ENCODE assay signal across 11 mouse cellular contexts in the genomic region with DNA sequence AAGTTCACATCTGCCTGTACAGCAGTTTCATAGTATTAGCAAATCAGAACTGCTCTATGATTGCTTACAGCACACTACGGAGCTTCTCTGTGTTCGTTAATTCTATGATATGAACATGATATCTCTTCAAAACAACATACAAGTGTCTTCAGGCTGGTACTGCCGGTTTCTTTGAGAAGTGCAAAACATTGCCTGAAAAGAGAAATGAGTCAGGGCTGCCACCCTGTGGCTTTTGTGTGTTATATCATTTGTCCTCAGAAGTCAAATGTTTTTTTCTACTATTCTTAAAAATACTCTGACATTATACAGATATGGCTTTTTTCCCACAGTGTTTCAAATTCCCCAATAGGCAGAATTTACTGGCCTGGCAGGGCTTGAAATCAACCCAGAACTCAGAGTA. TPM values are rescaled to one million over a fixed set of nuclear protein-coding genes. Genes with fewer than 3 reads are reported as not detected.
DNase-seq lines count a peak whose midpoint lies in the region; ATAC-seq and TF ChIP-seq lines count a peak whose summit lies in the region.
"Had no signal": no experiment of that assay in that cellular context is flagged by ENCODE, and none has a peak within 500 bp of the region (broad histone marks: within the 10 kb centered on the region; RNA-seq: fewer than 3 reads in every experiment).

No protein-coding gene starts in this region.

- TF ChIP-seq CTCF in heart, postnatal 0 days (IDR thresholded peaks at IDR 0.05; ENCODE audit: low read depth), result peak; percentile 36; the same call in 1 of the 2 replicates
- peak; percentile 62 for TF ChIP-seq CTCF in lung, postnatal 0 days (IDR thresholded peaks at IDR 0.05)

- DNase-seq in heart, postnatal 0 days (ENCODE audit: low spot score), result no peak
- no peak for DNase-seq in heart, postnatal 4 days
- no peak for DNase-seq in lung, postnatal 0 days (ENCODE audit: low spot score)
- no peak for DNase-seq in lung, postnatal 4 days
- peak; percentile 65 for DNase-seq in brain, adult 2 months (ENCODE audit: low read depth, low spot score)
- DNase-seq in mesoderm, embryonic 11.5 days (ENCODE audit: low read depth, low spot score), result peak; percentile 12
- DNase-seq in layer of hippocampus, adult 9-11 months, result no peak
- no peak for DNase-seq in thymus, postnatal 25 days
- DNase-seq: kidney, postnatal 25 days; thymus, postnatal 4 days had no signal

- no peak for TF ChIP-seq EP300 in heart, postnatal 0 days (IDR thresholded peaks at IDR 0.05; ENCODE audit: low read depth)
- TF ChIP-seq EP300 in lung, postnatal 0 days (IDR thresholded peaks at IDR 0.05), result no peak

- 29% methylated on average over 3 of the region's 3 CpGs for WGBS in heart, postnatal 0 days
- WGBS in lung, postnatal 0 days, result 41% methylated on average over 3 of the region's 3 CpGs

- no peaks in the 10 kb centered on the region for H3K27me3 ChIP-seq in heart, postnatal 0 days (ENCODE audit: control insufficient read depth, insufficient read depth, low read length)
- H3K27me3 ChIP-seq in lung, postnatal 0 days (replicated peaks; ENCODE audit: insufficient read depth, low read length), result no peaks in the 10 kb centered on the region

- ATAC-seq in heart, postnatal 0 days (ENCODE audit: insufficient read depth, low read depth), result no peak
- ATAC-seq in lung, postnatal 0 days, result no peak

- no peak overlapping the region for H3K4me2 ChIP-seq in heart, postnatal 0 days (ENCODE audit: low read depth, low read length)
- H3K4me2 ChIP-seq in lung, postnatal 0 days (replicated peaks; ENCODE audit: low read depth, low read length), result no peak overlapping the region

- no peaks in the 10 kb centered on the region for H3K36me3 ChIP-seq in heart, postnatal 0 days (replicated peaks; ENCODE audit: control insufficient read depth, insufficient read depth, low read length)
- no peaks in the 10 kb centered on the region for H3K36me3 ChIP-seq in lung, postnatal 0 days (ENCODE audit: insufficient read depth, low read length)

- no peaks in the 10 kb centered on the region for H3K4me1 ChIP-seq in heart, postnatal 0 days (ENCODE audit: control insufficient read depth, insufficient read depth)
- no peaks in the 10 kb centered on the region for H3K4me1 ChIP-seq in lung, postnatal 0 days (ENCODE audit: insufficient read depth, low read depth, low read length)

- H3K9ac ChIP-seq in heart, postnatal 0 days (replicated peaks; ENCODE audit: low read depth, low read length), result no peak overlapping the region
- no peak overlapping the region for H3K9ac ChIP-seq in lung, postnatal 0 days (replicated peaks; ENCODE audit: low read depth)

- no peaks in the 10 kb centered on the region for H3K9me3 ChIP-seq in heart, postnatal 0 days (replicated peaks; ENCODE audit: control insufficient read depth, low read length)
- H3K9me3 ChIP-seq in lung, postnatal 0 days (ENCODE audit: low read length), result no peaks in the 10 kb centered on the region

- no peak overlapping the region for H3K27ac ChIP-seq in heart, postnatal 0 days (ENCODE audit: low read depth)
- H3K27ac ChIP-seq in lung, postnatal 0 days (ENCODE audit: low read length), result no peak overlapping the region

- no peak overlapping the region for H3K4me3 ChIP-seq in heart, postnatal 0 days (ENCODE audit: low read depth, low read length)
- H3K4me3 ChIP-seq in lung, postnatal 0 days (ENCODE audit: low read depth, low read length), result no peak overlapping the region
- H3K4me3 ChIP-seq: myocyte had no signal

RNA-seq across cellular contexts. Expression of gene Asns, which starts 22.5 kb away (rescaled TPM):
- total RNA-seq in heart, postnatal 0 days (2014; rRNA removed; ENCODE audit: low replicate concordance), result 8.5 and 16.3 TPM in 2 replicates
- 7.8 and 8.7 TPM in 2 replicates for polyA plus RNA-seq in heart, postnatal 0 days (2015; fragmentation: Nextera tagmentation; extraction: Ambion mirVana)
- total RNA-seq in heart, postnatal 4 days (2021), result 1 to 10 TPM; 8.5 to 9.1 TPM
- polyA plus RNA-seq in lung, postnatal 0 days (2015; fragmentation: Nextera tagmentation; extraction: Ambion mirVana), result 16.8 and 18.1 TPM in 2 replicates

Comparison
In these comparisons a context has a peak if more than half of its experiments do, and no peak if none do; other contexts are left out.
1. DNase-seq: peak in brain, adult 2 months (single experiment) and mesoderm, embryonic 11.5 days (single experiment); none in heart, postnatal 0 days (single experiment), heart, postnatal 4 days (single experiment), lung, postnatal 0 days (single experiment), lung, postnatal 4 days (0 of 2), layer of hippocampus, adult 9-11 months (single experiment) and thymus, postnatal 25 days (single experiment).